Mouse (Mus musculus) forebrain, postnatal 0 days (tissue): ENCODE measurements around the gene Tiparp. TPM values are rescaled to one million over a fixed set of nuclear protein-coding genes. Genes with fewer than 3 reads are reported as not detected.
A peak's percentile ranks its signal among the peaks of the same experiment; 100 is the strongest.

Experiments used
- ATAC-seq: fragments of 200-750 bp; cut with Nextera tagmentation; 2 replicates; pipeline ENCODE4 v1.8.0; 2017; ENCODE audit warnings: mild to moderate bottlenecking, moderate library complexity
- DNase-seq: peaks from one replicate; pipeline ENCODE4 v3.0.0-alpha.2; 2015
- H3K27ac ChIP-seq: fragments of 300-500 bp; sonication (generic); 2 replicates; pipeline ENCODE4 v1.5.1; 2014; ENCODE audit warnings: low read depth, mild to moderate bottlenecking, antibody characterized with exemption, low read length, moderate library complexity, mixed read lengths
- H3K27me3 ChIP-seq: fragments of 300-500 bp; sonication (generic); 2 replicates; pipeline ENCODE4 v1.6.1; 2014; ENCODE audit warnings: mild to moderate bottlenecking, low read length, mixed read lengths; ENCODE audit not compliant: insufficient read depth
- H3K36me3 ChIP-seq: fragments of 300-500 bp; sonication (generic); 2 replicates; pipeline ENCODE4 v1.6.1; 2014; ENCODE audit warnings: mild to moderate bottlenecking, moderate library complexity; ENCODE audit not compliant: insufficient read depth
- H3K4me1 ChIP-seq: fragments of 300-500 bp; sonication (generic); 2 replicates; pipeline ENCODE4 v1.6.1; 2014; ENCODE audit warnings: antibody characterized with exemption; ENCODE audit not compliant: insufficient read depth
- H3K4me2 ChIP-seq: fragments of 300-500 bp; sonication (generic); 2 replicates; pipeline ENCODE4 v1.6.1; 2014; ENCODE audit warnings: low read depth, mild to moderate bottlenecking, moderate library complexity
- H3K4me3 ChIP-seq: fragments of 300-500 bp; sonication (generic); 2 replicates; pipeline ENCODE4 v1.5.1; 2014; ENCODE audit warnings: low read depth, low read length, mixed read lengths
- H3K9ac ChIP-seq: fragments of 300-500 bp; sonication (generic); 2 replicates; pipeline ENCODE4 v1.6.1; 2014; ENCODE audit warnings: mild to moderate bottlenecking
- H3K9me3 ChIP-seq: fragments of 300-500 bp; sonication (generic); 2 replicates; pipeline ENCODE4 v1.6.1; 2016; ENCODE audit warnings: low read length
- CTCF ChIP-seq: sonication (generic); IDR thresholded peaks from 2 replicates; pipeline ENCODE4 v1.5.1; 2016; ENCODE audit warnings: antibody characterized with exemption, control low read depth, low read depth
- WGBS: fragments of 180-500 bp; shearing (Covaris S2); extraction: QIAGEN DNeasy Blood & Tissue Kit; methylation state at CpG from one replicate; pipeline ENCODE4 v1.1.7; 2014; 5-methylcytosine and 5-hydroxymethylcytosine counted together
- polyA plus RNA-seq: library from polyadenylated mRNA; unstranded; fragments of >200 nt; fragmentation: Nextera tagmentation; extraction: Ambion mirVana; gene quantifications from 2 replicates; pipeline ENCODE4 v1.2.1, GENCODE M21; 2015
- total RNA-seq: library from RNA; depleted of rRNA; stranded (reverse); fragments of >200 nt; gene quantifications from 2 replicates; pipeline ENCODE4 v1.2.3, GENCODE M21; 2014

Tiparp gene
- total and polyA plus RNA-seq, 2 experiments from 2014 or later: 19.9 to 26.8 TPM

DNA sequence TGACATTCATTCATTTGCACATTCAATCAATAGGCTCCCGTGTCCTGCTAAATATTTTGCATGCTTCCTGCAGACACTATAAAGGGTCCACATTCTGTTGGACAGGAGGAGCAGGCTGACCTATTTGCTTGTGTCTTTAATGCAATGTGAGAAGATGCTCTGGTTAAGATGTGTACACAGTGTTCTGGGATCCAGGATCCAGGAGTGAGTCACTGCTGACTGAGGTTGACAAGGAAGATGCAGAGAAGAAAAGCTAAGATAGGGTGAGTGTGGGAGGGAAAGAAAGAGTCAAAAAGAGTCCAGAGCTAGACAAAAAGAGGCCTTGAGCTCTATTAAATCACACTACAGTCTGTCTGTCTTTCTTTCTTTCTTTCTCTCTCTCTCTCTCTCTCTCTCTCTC, 56.1 kb downstream of the Tiparp start:
- WGBS: 84% methylated on average over 1 of the region's 1 CpGs
- Histone ChIP-seq H3K27me3 (no peaks in the 10 kb centered on the region), H3K4me2 (no peak overlapping the region), H3K36me3 (no peaks in the 10 kb centered on the region), H3K27ac (no peak overlapping the region), H3K4me1 (peaks cover 9% of the 10 kb centered on the region; the same call in 1 of the 2 replicates), H3K9ac (no peak overlapping the region), H3K4me3 (no peak overlapping the region), H3K9me3 (no peaks in the 10 kb centered on the region)
- ATAC-seq (no peak), DNase-seq (no peak)
- no peak for TF ChIP-seq CTCF

DNA sequence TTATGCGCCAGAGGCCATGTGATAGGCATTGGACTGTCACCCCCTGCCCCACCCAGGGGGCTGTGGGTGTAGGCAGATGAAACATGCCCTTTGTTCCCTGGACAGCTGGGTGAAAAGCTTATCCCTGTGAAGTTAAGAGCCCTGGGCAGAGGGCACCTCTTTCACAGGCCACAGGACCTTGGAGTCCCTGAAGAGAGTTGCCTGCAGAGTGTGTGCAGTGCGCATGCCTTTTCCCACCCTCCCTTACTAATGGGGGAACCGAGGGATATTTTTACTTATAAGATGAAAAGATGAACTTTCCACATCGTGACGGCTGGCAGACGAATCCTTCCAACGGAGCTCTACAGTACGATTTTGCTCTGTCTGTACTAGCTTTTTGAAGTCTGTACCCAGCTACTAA, 57.1 kb downstream of the Tiparp start:
- H3K27me3 ChIP-seq: no peaks in the 10 kb centered on the region
- 40% methylated on average over 8 of the region's 8 CpGs for WGBS
- DNase-seq (no peak), ATAC-seq (peak; percentile 47)
- H3K9me3 ChIP-seq: no peaks in the 10 kb centered on the region
- H3K4me3 ChIP-seq: no peak overlapping the region
- no peak for TF ChIP-seq CTCF
- H3K4me2 ChIP-seq: no peak overlapping the region
- no peak overlapping the region for H3K27ac ChIP-seq
- H3K9ac ChIP-seq: no peak overlapping the region
- H3K4me1 ChIP-seq: peaks cover 9% of the 10 kb centered on the region; the same call in 1 of the 2 replicates
- no peaks in the 10 kb centered on the region for H3K36me3 ChIP-seq

DNA sequence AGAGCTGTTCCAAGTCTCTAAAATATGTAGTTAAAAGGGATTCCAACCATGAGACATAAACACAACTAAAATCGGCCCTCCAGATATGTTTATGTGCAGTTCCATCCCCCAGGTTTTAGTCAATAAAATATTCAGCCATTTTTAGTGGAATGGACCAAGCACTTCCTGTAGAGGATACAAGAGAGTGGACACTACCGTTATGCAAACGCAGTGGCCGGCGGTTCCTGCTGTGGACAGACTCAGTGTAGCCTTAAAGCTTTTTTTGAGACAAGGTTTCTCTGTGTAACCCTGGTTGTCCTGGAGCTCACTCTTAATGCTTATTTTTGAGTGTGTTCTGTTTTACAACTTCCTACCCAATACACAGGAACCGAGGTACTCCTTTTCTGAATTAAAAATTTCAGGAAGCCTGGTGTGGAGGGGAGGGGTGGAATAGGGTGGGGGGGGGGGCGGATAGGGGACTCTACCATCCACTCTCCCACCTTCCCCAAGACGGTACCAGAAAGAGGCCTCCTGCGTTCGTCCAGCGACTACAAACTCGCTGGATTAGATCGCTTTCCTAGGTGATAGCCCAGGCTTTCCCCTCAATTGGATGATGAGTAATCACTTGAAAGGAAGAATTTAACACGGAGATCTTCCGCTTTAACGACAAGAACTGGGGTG, 57.7 kb downstream of the Tiparp start:
- no peak for TF ChIP-seq CTCF
- peak overlapping the region; percentile 52 for H3K4me2 ChIP-seq
- ATAC-seq (peak; percentile 7), DNase-seq (no peak)
- no peak overlapping the region for H3K27ac ChIP-seq
- H3K9me3 ChIP-seq: no peaks in the 10 kb centered on the region
- 27% methylated on average over 16 of the region's 16 CpGs for WGBS
- H3K4me3 ChIP-seq: peak overlapping the region; percentile 32
- H3K9ac ChIP-seq: peak overlapping the region; percentile 40
- H3K4me1 ChIP-seq: peaks cover 9% of the 10 kb centered on the region; the same call in 1 of the 2 replicates
- no peaks in the 10 kb centered on the region for H3K36me3 ChIP-seq
- H3K27me3 ChIP-seq: no peaks in the 10 kb centered on the region

DNA sequence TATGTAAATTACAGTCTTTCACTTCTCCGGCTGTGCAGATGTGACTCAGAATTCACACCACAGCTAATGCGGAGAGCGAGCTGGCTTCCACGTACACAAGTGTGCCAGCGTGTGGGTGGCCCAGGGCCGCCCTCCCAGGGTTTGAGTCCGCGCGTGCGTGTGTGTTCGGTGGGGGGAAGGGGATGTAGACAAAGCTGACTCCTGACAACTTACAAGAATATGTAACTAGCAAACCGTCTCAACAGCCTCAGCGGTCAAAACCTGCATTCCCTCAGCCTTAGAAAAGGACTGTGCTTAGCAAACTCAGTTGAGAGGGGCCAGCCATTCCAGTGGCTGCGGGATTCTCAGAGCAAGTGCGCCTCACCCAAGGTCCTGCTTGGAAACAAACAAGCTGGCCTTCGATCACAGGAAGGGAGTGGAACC, 58.3 kb downstream of the Tiparp start:
- H3K9ac ChIP-seq: peak overlapping the region; percentile 40
- H3K27ac ChIP-seq: no peak overlapping the region
- peak overlapping the region; percentile 32 for H3K4me3 ChIP-seq
- H3K27me3 ChIP-seq: no peaks in the 10 kb centered on the region
- ATAC-seq (peak; percentile 90), DNase-seq (peak; percentile 68)
- H3K4me1 ChIP-seq: peaks cover 9% of the 10 kb centered on the region; the same call in 1 of the 2 replicates
- no peaks in the 10 kb centered on the region for H3K36me3 ChIP-seq
- WGBS: 3% methylated on average over 16 of the region's 16 CpGs
- peak overlapping the region; percentile 52 for H3K4me2 ChIP-seq
- no peaks in the 10 kb centered on the region for H3K9me3 ChIP-seq
- TF ChIP-seq CTCF: no peak

DNA sequence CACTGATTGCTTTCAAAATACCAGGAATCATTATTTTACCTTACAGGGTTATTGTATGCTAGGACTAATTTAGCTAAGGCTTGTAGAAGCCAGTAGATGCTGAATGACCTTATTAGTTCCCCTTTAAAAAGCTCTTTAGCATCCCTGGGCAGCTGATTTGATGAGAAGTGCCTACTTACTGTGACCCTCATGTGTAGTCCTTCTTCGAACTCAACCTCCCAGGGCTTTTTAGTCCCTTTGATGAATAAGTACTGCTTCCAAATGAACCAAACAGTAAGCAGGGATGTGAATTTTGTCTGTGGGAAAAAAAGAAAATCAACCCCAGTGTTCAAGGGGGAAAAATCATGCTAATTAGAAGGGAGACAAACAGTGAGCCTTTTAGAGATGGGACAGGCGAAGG, 58.8 kb downstream of the Tiparp start:
- Histone ChIP-seq H3K4me3 (peak overlapping the region; percentile 32; the same call in 1 of the 2 replicates), H3K27me3 (no peaks in the 10 kb centered on the region), H3K9ac (no peak overlapping the region), H3K27ac (no peak overlapping the region), H3K4me2 (peak overlapping the region; percentile 52; the same call in 1 of the 2 replicates), H3K9me3 (no peaks in the 10 kb centered on the region), H3K36me3 (no peaks in the 10 kb centered on the region), H3K4me1 (peaks cover 9% of the 10 kb centered on the region; the same call in 1 of the 2 replicates)
- peak; percentile 21 for ATAC-seq
- TF ChIP-seq CTCF: no peak
- 51% methylated on average over 2 of the region's 2 CpGs for WGBS
- DNase-seq: no peak

DNA sequence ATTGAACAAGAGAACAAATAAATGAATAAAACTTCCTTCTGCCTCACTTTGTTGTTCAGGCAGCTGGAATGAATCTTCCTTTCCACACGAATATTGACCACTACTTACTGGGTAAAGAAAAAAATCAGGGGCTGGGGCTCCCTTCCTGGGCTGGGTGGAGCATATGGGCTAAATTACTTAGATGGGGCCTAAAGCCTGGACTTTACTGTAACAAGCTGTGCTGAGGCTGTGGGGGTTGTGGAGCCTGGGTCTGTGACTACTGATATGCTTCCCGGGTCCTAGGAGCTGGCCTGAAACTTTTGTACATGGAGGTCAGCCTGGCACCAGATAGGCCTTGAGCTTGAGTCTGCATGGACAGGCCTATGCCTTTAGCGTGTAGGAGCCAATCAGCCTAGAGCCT, 60.2 kb downstream of the Tiparp start:
- DNase-seq: no peak
- WGBS: 72% methylated on average over 3 of the region's 3 CpGs

DNA sequence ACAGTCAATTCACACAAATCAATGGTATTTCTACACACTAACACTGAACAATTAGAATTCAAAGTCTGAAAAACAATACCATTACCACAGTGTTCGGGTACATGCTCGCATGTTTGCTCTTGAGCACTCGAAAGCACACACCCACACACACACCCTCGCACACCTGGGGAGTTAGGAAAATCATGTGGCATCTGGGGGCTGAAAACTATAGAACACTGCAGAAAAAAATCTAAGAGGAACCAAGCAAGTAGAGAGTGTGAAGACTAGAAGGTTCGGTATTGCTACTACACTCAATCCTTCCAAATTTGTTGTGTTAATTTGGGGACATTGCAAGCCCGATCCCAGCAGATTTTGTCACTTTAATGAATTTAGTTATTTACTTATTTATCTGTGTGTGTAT, 64.6 kb downstream of the Tiparp start:
- DNase-seq (no peak), ATAC-seq (no peak)
- Histone ChIP-seq H3K27me3 (no peaks in the 10 kb centered on the region), H3K4me3 (no peak overlapping the region), H3K4me1 (no peaks in the 10 kb centered on the region), H3K4me2 (no peak overlapping the region), H3K9me3 (no peaks in the 10 kb centered on the region), H3K9ac (no peak overlapping the region), H3K27ac (no peak overlapping the region), H3K36me3 (no peaks in the 10 kb centered on the region)
- TF ChIP-seq CTCF: no peak
- WGBS: 96% methylated on average over 6 of the region's 6 CpGs

More for the DNA sequence above, 60.2 kb downstream of the Tiparp start:
- Histone ChIP-seq H3K27ac (no peak overlapping the region), H3K27me3 (no peaks in the 10 kb centered on the region), H3K4me1 (peaks cover 9% of the 10 kb centered on the region; the same call in 1 of the 2 replicates), H3K4me3 (no peak overlapping the region), H3K4me2 (no peak overlapping the region), H3K9me3 (no peaks in the 10 kb centered on the region), H3K9ac (no peak overlapping the region), H3K36me3 (no peaks in the 10 kb centered on the region)
- ATAC-seq: no peak
- TF ChIP-seq CTCF: no peak
